Mouse (Mus musculus) limb, embryonic 10.5 days (tissue): Measurements from ENCODE around the gene Chl1. TPM values are rescaled to one million over a fixed set of nuclear protein-coding genes. Genes with fewer than 3 reads are reported as not detected.

Experiments used
- DNase-seq: peaks from one replicate; pipeline ENCODE4 v3.0.0-alpha.2; 2017; ENCODE audit warnings: low spot score
- H3K27ac ChIP-seq: fragments of 300-500 bp; sonication (generic); 2 replicates; pipeline ENCODE4 v1.5.1; 2016; ENCODE audit warnings: mild to moderate bottlenecking
- H3K27me3 ChIP-seq: fragments of 300-500 bp; sonication (generic); 2 replicates; pipeline ENCODE4 v1.6.1; 2016; ENCODE audit warnings: low read depth, mild to moderate bottlenecking; ENCODE audit not compliant: poor library complexity, severe bottlenecking
- H3K36me3 ChIP-seq: fragments of 300-500 bp; sonication (generic); 2 replicates; pipeline ENCODE4 v1.6.1; 2016; ENCODE audit warnings: mild to moderate bottlenecking, moderate library complexity
- H3K4me1 ChIP-seq: fragments of 300-500 bp; sonication (generic); 2 replicates; pipeline ENCODE4 v1.6.1; 2016
- H3K4me3 ChIP-seq: fragments of 300-500 bp; sonication (generic); 2 replicates; pipeline ENCODE4 v1.5.1; 2016; ENCODE audit warnings: mild to moderate bottlenecking, moderate library complexity
- H3K9me3 ChIP-seq: fragments of 300-500 bp; sonication (generic); replicated peaks from 2 replicates; pipeline ENCODE4 v1.6.1; 2016; ENCODE audit warnings: mild to moderate bottlenecking
- WGBS: fragments of 180-500 bp; shearing (Covaris S2); methylation state at CpG from one replicate; pipeline ENCODE4 v1.1.7; 2016; 5-methylcytosine and 5-hydroxymethylcytosine counted together
- polyA plus RNA-seq: library from polyadenylated mRNA; unstranded; fragments of >200 nt; fragmentation: Nextera tagmentation; extraction: Ambion mirVana; gene quantifications from 2 replicates; pipeline ENCODE4 v1.2.1, GENCODE M21; 2016

The Chl1 gene
- polyA plus RNA-seq, 1 experiment from 2014 or later, result 0.59 TPM

- Histone ChIP-seq H3K27me3 (no peaks in the 10 kb centered on the region), H3K4me1 (no peaks in the 10 kb centered on the region), H3K4me3 (no peak overlapping the region), H3K36me3 (no peaks in the 10 kb centered on the region), H3K27ac (no peak overlapping the region), H3K9me3 (no peaks in the 10 kb centered on the region)
- DNase-seq, result no peak
- WGBS, result 79% methylated on average over 2 of the region's 2 CpGs
Observed at GRCm38 (mm10) chr6:103559344-103559743, 49.0 kb downstream of the Chl1 start.

GRCm38 (mm10) chr6:103564811-103565210, 54.4 kb downstream of the Chl1 start:
- Histone ChIP-seq H3K9me3 (no peaks in the 10 kb centered on the region), H3K4me1 (no peaks in the 10 kb centered on the region), H3K4me3 (no peak overlapping the region), H3K36me3 (no peaks in the 10 kb centered on the region), H3K27me3 (no peaks in the 10 kb centered on the region), H3K27ac (no peak overlapping the region)
- no peak for DNase-seq
- WGBS, result 39% methylated on average over 6 of the region's 6 CpGs

- Histone ChIP-seq H3K9me3 (no peaks in the 10 kb centered on the region), H3K4me1 (no peaks in the 10 kb centered on the region), H3K27me3 (no peaks in the 10 kb centered on the region), H3K4me3 (no peak overlapping the region), H3K27ac (no peak overlapping the region), H3K36me3 (no peaks in the 10 kb centered on the region)
- no peak for DNase-seq
- 77% methylated on average over 2 of the region's 2 CpGs for WGBS
Observed at GRCm38 (mm10) chr6:103567247-103567646, 56.9 kb downstream of the Chl1 start.

GRCm38 (mm10) chr6:103572659-103573058, 62.3 kb downstream of the Chl1 start:
- Histone ChIP-seq H3K27me3 (no peaks in the 10 kb centered on the region), H3K9me3 (no peaks in the 10 kb centered on the region), H3K27ac (no peak overlapping the region), H3K36me3 (no peaks in the 10 kb centered on the region), H3K4me3 (no peak overlapping the region), H3K4me1 (no peaks in the 10 kb centered on the region)
- DNase-seq, result no peak
- 82% methylated on average over 1 of the region's 1 CpGs for whole genome bisulfite sequencing

- no peak for DNase-seq
Observed at GRCm38 (mm10) chr6:103584224-103584623, 73.8 kb downstream of the Chl1 start.

GRCm38 (mm10) chr6:103585667-103586066, 75.3 kb downstream of the Chl1 start:
- 81% methylated on average over 1 of the region's 1 CpGs for whole genome bisulfite sequencing
- Histone ChIP-seq H3K4me3 (no peak overlapping the region), H3K9me3 (no peaks in the 10 kb centered on the region), H3K4me1 (no peaks in the 10 kb centered on the region), H3K36me3 (no peaks in the 10 kb centered on the region), H3K27me3 (no peaks in the 10 kb centered on the region), H3K27ac (no peak overlapping the region)
- no peak for DNase-seq

More at GRCm38 (mm10) chr6:103584224-103584623, 73.8 kb downstream of the Chl1 start:
- H3K9me3 ChIP-seq, result no peaks in the 10 kb centered on the region
- H3K4me1 ChIP-seq, result no peaks in the 10 kb centered on the region
- no peak overlapping the region for H3K27ac ChIP-seq
- no peaks in the 10 kb centered on the region for H3K27me3 ChIP-seq
- no peaks in the 10 kb centered on the region for H3K36me3 ChIP-seq
- WGBS, result 100% methylated on average over 1 of the region's 1 CpGs
- H3K4me3 ChIP-seq, result no peak overlapping the region

GRCm38 (mm10) chr6:103586081-103586480, 75.7 kb downstream of the Chl1 start:
- WGBS, result 77% methylated on average over 1 of the region's 1 CpGs

GRCm38 (mm10) chr6:103602070-103602469, 91.7 kb downstream of the Chl1 start:
- Histone ChIP-seq H3K4me1 (no peaks in the 10 kb centered on the region), H3K36me3 (no peaks in the 10 kb centered on the region), H3K27ac (no peak overlapping the region), H3K4me3 (no peak overlapping the region), H3K27me3 (no peaks in the 10 kb centered on the region), H3K9me3 (no peaks in the 10 kb centered on the region)
- 73% methylated on average over 4 of the region's 4 CpGs for WGBS
- no peak for DNase-seq

More at GRCm38 (mm10) chr6:103586081-103586480, 75.7 kb downstream of the Chl1 start:
- no peak for DNase-seq
- Histone ChIP-seq H3K4me1 (no peaks in the 10 kb centered on the region), H3K4me3 (no peak overlapping the region), H3K27ac (no peak overlapping the region), H3K36me3 (no peaks in the 10 kb centered on the region), H3K9me3 (no peaks in the 10 kb centered on the region), H3K27me3 (no peaks in the 10 kb centered on the region)

- peaks cover 6% of the 10 kb centered on the region; the same call in 1 of the 2 replicates for H3K27me3 ChIP-seq
- no peaks in the 10 kb centered on the region for H3K36me3 ChIP-seq
- no peak overlapping the region for H3K27ac ChIP-seq
- no peak for DNase-seq
- H3K9me3 ChIP-seq, result no peaks in the 10 kb centered on the region
- H3K4me3 ChIP-seq, result no peak overlapping the region
- peaks cover 14% of the 10 kb centered on the region for H3K4me1 ChIP-seq
- WGBS, result 82% methylated on average over 3 of the region's 3 CpGs
Observed at GRCm38 (mm10) chr6:103610656-103611055, 100.3 kb downstream of the Chl1 start.

- Histone ChIP-seq H3K4me3 (no peak overlapping the region), H3K9me3 (no peaks in the 10 kb centered on the region), H3K27ac (no peak overlapping the region), H3K4me1 (peaks cover 22% of the 10 kb centered on the region), H3K27me3 (peaks cover 6% of the 10 kb centered on the region; the same call in 1 of the 2 replicates), H3K36me3 (no peaks in the 10 kb centered on the region)
- no peak for DNase-seq
- WGBS, result 81% methylated on average over 3 of the region's 3 CpGs
Observed at GRCm38 (mm10) chr6:103612626-103613025, 102.2 kb downstream of the Chl1 start.

- Histone ChIP-seq H3K27me3 (peaks cover 6% of the 10 kb centered on the region; the same call in 1 of the 2 replicates), H3K4me3 (no peak overlapping the region), H3K4me1 (peaks cover 22% of the 10 kb centered on the region), H3K9me3 (no peaks in the 10 kb centered on the region), H3K27ac (no peak overlapping the region), H3K36me3 (no peaks in the 10 kb centered on the region)
- DNase-seq, result no peak
- WGBS, result 78% methylated on average over 3 of the region's 3 CpGs
Observed at GRCm38 (mm10) chr6:103613714-103614113, 103.3 kb downstream of the Chl1 start.

- no peak for DNase-seq
- peaks cover 6% of the 10 kb centered on the region; the same call in 1 of the 2 replicates for H3K27me3 ChIP-seq
- WGBS, result 54% methylated on average over 3 of the region's 3 CpGs
- no peaks in the 10 kb centered on the region for H3K36me3 ChIP-seq
- H3K9me3 ChIP-seq, result no peaks in the 10 kb centered on the region
- peaks cover 22% of the 10 kb centered on the region for H3K4me1 ChIP-seq
- no peak overlapping the region for H3K27ac ChIP-seq
- H3K4me3 ChIP-seq, result no peak overlapping the region
Observed at GRCm38 (mm10) chr6:103615924-103616602, 105.7 kb downstream of the Chl1 start.

GRCm38 (mm10) chr6:103620880-103621279, 110.5 kb downstream of the Chl1 start:
- DNase-seq, result no peak
- no peaks in the 10 kb centered on the region for H3K9me3 ChIP-seq
- H3K27me3 ChIP-seq, result no peaks in the 10 kb centered on the region
- peaks cover 6% of the 10 kb centered on the region for H3K4me1 ChIP-seq
- H3K36me3 ChIP-seq, result no peaks in the 10 kb centered on the region
- 95% methylated on average over 4 of the region's 4 CpGs for WGBS
- H3K27ac ChIP-seq, result no peak overlapping the region
- H3K4me3 ChIP-seq, result no peak overlapping the region
